Mouse (Mus musculus) midbrain, postnatal 0 days (tissue): Measurements from ENCODE around the gene Gm8122. TPM values are rescaled to one million over a fixed set of nuclear protein-coding genes. Genes with fewer than 3 reads are reported as not detected.
"Not testable (repeated sequence)": the region's sequence is repeated elsewhere in the genome, so short reads cannot be mapped to it uniquely, and the experiment has no call there.

Source experiments
- ATAC-seq: fragments of 200-750 bp; cut with Nextera tagmentation; 2 replicates; pipeline ENCODE4 v1.8.0; 2017; ENCODE audit warnings: moderate number of reproducible peaks, mild to moderate bottlenecking, moderate TSS enrichment, moderate library complexity; ENCODE audit not compliant: low FRiP score
- DNase-seq: peaks from one replicate; pipeline ENCODE4 v3.0.0-alpha.2; 2015; ENCODE audit warnings: low spot score
- H3K27ac ChIP-seq: fragments of 300-500 bp; sonication (generic); 2 replicates; pipeline ENCODE4 v1.5.1; 2014; ENCODE audit warnings: low read depth, mild to moderate bottlenecking, low read length, mixed read lengths
- H3K27me3 ChIP-seq: fragments of 300-500 bp; sonication (generic); 2 replicates; pipeline ENCODE4 v1.6.1; 2014; ENCODE audit warnings: low read length, control low read depth, mixed read lengths; ENCODE audit not compliant: insufficient read depth
- H3K36me3 ChIP-seq: fragments of 300-500 bp; sonication (generic); 2 replicates; pipeline ENCODE4 v1.6.1; 2014; ENCODE audit warnings: low read length, control low read depth, mixed read lengths; ENCODE audit not compliant: insufficient read depth
- H3K4me1 ChIP-seq: fragments of 300-500 bp; sonication (generic); 2 replicates; pipeline ENCODE4 v1.6.1; 2014; ENCODE audit warnings: mild to moderate bottlenecking, control low read depth, antibody characterized with exemption, low read length, mixed read lengths; ENCODE audit not compliant: insufficient read depth
- H3K4me2 ChIP-seq: fragments of 300-500 bp; sonication (generic); 2 replicates; pipeline ENCODE4 v1.6.1; 2014; ENCODE audit warnings: low read depth, mild to moderate bottlenecking, low read length, mixed read lengths; ENCODE audit not compliant: poor library complexity, severe bottlenecking
- H3K4me3 ChIP-seq: fragments of 300-500 bp; sonication (generic); 2 replicates; pipeline ENCODE4 v1.5.1; 2014; ENCODE audit warnings: low read depth, mild to moderate bottlenecking, low read length, moderate library complexity
- H3K9ac ChIP-seq: fragments of 300-500 bp; sonication (generic); replicated peaks from 2 replicates; pipeline ENCODE4 v1.6.1; 2014; ENCODE audit warnings: mild to moderate bottlenecking, low read length, moderate library complexity, mixed read lengths; ENCODE audit not compliant: poor library complexity, severe bottlenecking
- H3K9me3 ChIP-seq: fragments of 300-500 bp; sonication (generic); 2 replicates; pipeline ENCODE4 v1.6.1; 2016; ENCODE audit warnings: low read length, control low read depth
- whole genome bisulfite sequencing: fragments of 180-500 bp; shearing (Covaris S2); extraction: QIAGEN DNeasy Blood & Tissue Kit; methylation state at CpG from one replicate; pipeline ENCODE4 v1.1.7; 2014; 5-methylcytosine and 5-hydroxymethylcytosine counted together
- polyA plus RNA-seq: library from polyadenylated mRNA; unstranded; fragments of >200 nt; fragmentation: Nextera tagmentation; extraction: Ambion mirVana; gene quantifications from 2 replicates; pipeline ENCODE4 v1.2.1, GENCODE M21; 2015
- total RNA-seq: library from RNA; depleted of rRNA; stranded (reverse); fragments of >200 nt; gene quantifications from 2 replicates; pipeline ENCODE4 v1.2.3, GENCODE M21; 2014; rRNA removed

Gm8122 gene
- total and polyA plus RNA-seq, 2 experiments from 2014 or later = not detected

DNA sequence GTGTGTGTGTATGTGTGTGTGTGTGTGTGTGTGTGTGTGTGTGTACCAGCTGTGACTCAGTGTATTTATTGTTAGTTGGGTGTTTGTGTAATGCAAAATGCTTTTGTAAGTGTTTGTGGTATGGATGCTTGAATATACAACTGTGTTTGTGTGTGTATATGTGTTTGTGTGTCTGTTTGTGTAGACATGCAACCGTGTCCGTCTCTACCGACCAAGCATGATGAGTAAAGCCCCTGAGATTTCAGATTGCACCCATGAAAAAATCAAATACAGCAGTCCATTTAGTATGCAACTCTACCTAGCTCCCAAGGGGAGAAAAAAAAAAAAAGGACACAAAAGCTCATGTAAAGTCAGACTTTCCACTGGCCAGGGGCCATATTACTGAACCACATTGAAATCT lies 28.3 kb upstream of the Gm8122 start:
- DNase-seq, H3K9me3 ChIP-seq, H3K27ac ChIP-seq, H3K4me1 ChIP-seq, H3K27me3 ChIP-seq, H3K9ac ChIP-seq, ATAC-seq, H3K36me3 ChIP-seq, H3K4me2 ChIP-seq, H3K4me3 ChIP-seq: not testable (repeated sequence)
- WGBS = 93% methylated on average over 3 of the region's 3 CpGs

DNA sequence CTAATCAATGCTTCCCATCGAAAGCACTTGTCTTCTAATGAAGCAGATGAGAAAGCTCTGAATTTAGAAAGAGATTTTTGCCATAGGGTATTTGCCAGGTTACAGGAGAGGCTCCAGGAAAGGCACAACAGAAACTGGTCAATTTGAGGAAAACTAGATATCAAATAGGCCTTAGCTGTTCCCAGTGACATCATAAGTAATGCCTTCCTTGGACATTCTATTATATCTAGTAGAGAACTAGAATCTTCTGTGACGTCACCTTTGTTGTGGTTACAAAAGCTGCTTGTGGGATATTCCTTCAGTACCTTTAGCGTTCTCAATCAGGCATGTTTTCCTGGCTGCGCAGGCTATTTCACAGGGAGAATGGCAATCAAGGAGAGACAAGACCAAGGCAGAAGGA lies 23.2 kb upstream of the Gm8122 start, which contains the start of gene Gm8126:
TSS of gene Gm8126 (plus strand) at position 301 of the 400 bp plus-strand sequence.
- not testable (repeated sequence) for H3K27me3 ChIP-seq, H3K36me3 ChIP-seq, H3K9ac ChIP-seq, DNase-seq, ATAC-seq, H3K4me2 ChIP-seq, H3K9me3 ChIP-seq, H3K4me1 ChIP-seq, H3K4me3 ChIP-seq, H3K27ac ChIP-seq
- 92% methylated on average over 2 of the region's 4 CpGs for WGBS

DNA sequence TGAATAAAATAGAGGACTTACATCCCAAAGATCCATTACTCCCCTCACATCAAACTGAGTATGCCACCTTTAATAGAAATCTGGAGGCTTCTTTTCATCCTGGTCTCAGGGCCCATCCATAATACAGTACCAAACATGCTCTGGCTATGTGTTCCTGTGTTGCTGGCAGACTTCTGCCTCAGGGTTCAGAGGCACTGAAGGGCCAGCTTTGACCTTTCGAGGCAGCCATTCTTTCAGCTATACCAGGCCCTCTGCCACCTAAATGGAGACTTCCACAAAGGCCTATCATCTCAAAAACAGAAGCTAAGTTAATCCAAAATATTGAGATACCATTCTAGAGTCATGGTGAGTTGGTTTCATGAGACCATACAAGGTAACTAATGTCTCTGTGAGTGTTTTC lies 21.4 kb upstream of the Gm8122 start:
- not testable (repeated sequence) for ATAC-seq, H3K4me3 ChIP-seq, H3K27ac ChIP-seq, H3K27me3 ChIP-seq, H3K4me1 ChIP-seq, H3K4me2 ChIP-seq, DNase-seq, H3K9ac ChIP-seq, H3K9me3 ChIP-seq, H3K36me3 ChIP-seq
- 75% methylated on average over 1 of the region's 1 CpGs for WGBS

GRCm38 (mm10) chr14:43250549-43251253 lies 15.6 kb upstream of the Gm8122 start:
- not testable (repeated sequence) for H3K4me1 ChIP-seq, H3K4me3 ChIP-seq, DNase-seq, ATAC-seq, H3K9ac ChIP-seq, H3K27ac ChIP-seq, H3K36me3 ChIP-seq, H3K9me3 ChIP-seq, H3K27me3 ChIP-seq, H3K4me2 ChIP-seq
- WGBS = 47% methylated on average over 5 of the region's 6 CpGs

GRCm38 (mm10) chr14:43249611-43250170 lies 14.6 kb upstream of the Gm8122 start:
- not testable (repeated sequence) for H3K27me3 ChIP-seq, H3K9me3 ChIP-seq, H3K27ac ChIP-seq, H3K36me3 ChIP-seq, H3K9ac ChIP-seq, DNase-seq, H3K4me1 ChIP-seq, H3K4me2 ChIP-seq, H3K4me3 ChIP-seq
- 30% methylated on average over 9 of the region's 12 CpGs for WGBS
- ATAC-seq = 0 out of 2 replicates have a peak, but pooled peaks have one; percentile 20

- DNase-seq, H3K9me3 ChIP-seq, H3K9ac ChIP-seq, ATAC-seq, H3K27me3 ChIP-seq, H3K36me3 ChIP-seq, H3K27ac ChIP-seq, H3K4me3 ChIP-seq, H3K4me2 ChIP-seq, H3K4me1 ChIP-seq: not testable (repeated sequence)
These were observed 2.7 kb upstream of the Gm8122 start for GRCm38 (mm10) chr14:43237769-43238168.

Other genes with a start within 250 kb of the Gm8122 start
- not detected in 2 replicates for gene Gm8082, start 241.7 kb downstream of the Gm8122 start, total RNA-seq
- gene Gm8082, start 241.7 kb downstream of the Gm8122 start, polyA plus RNA-seq = not detected in 2 replicates
- not detected in 2 replicates for gene Gm10376, start 219.7 kb downstream of the Gm8122 start, total RNA-seq
- gene Gm10376, start 219.7 kb downstream of the Gm8122 start, polyA plus RNA-seq = not detected in 2 replicates
- not detected in 2 replicates for gene Gm8094, start 158.7 kb downstream of the Gm8122 start, total RNA-seq
- not detected in 2 replicates for gene Gm8094, start 158.7 kb downstream of the Gm8122 start, polyA plus RNA-seq
- gene Gm8104, start 134.7 kb downstream of the Gm8122 start, total RNA-seq = 0.24 TPM in 1 of 2 replicates, not detected in the other
- 0.26 and 0.27 TPM in 2 replicates for gene Gm8104, start 134.7 kb downstream of the Gm8122 start, polyA plus RNA-seq
- gene Gm7233, start 55.4 kb downstream of the Gm8122 start, total RNA-seq = not detected in 2 replicates
- not detected in 2 replicates for gene Gm7233, start 55.4 kb downstream of the Gm8122 start, polyA plus RNA-seq
- gene Gm8126, start 23.3 kb upstream of the Gm8122 start, total RNA-seq = not detected in 2 replicates
- not detected in 2 replicates for gene Gm8126, start 23.3 kb upstream of the Gm8122 start, polyA plus RNA-seq
- gene Gm9732, start 39.7 kb upstream of the Gm8122 start, total RNA-seq = 0.24 TPM in 1 of 2 replicates, not detected in the other
- not detected in 2 replicates for gene Gm9732, start 39.7 kb upstream of the Gm8122 start, polyA plus RNA-seq
- not detected in 2 replicates for gene Gm8127, start 58.5 kb upstream of the Gm8122 start, total RNA-seq
- gene Gm8127, start 58.5 kb upstream of the Gm8122 start, polyA plus RNA-seq = not detected in 2 replicates
- not detected in 2 replicates for gene 1700001F09Rik, start 112.5 kb upstream of the Gm8122 start, total RNA-seq
- 0.30 TPM in 1 of 2 replicates, not detected in the other for gene 1700001F09Rik, start 112.5 kb upstream of the Gm8122 start, polyA plus RNA-seq
- not detected in 2 replicates for gene Gm8138, start 181.0 kb upstream of the Gm8122 start, total RNA-seq
- gene Gm8138, start 181.0 kb upstream of the Gm8122 start, polyA plus RNA-seq = not detected in 2 replicates